Mouse (Mus musculus) liver, adult 10 weeks (tissue): ENCODE results near the gene Gimap5. TPM values are rescaled to one million over a fixed set of nuclear protein-coding genes. Genes with fewer than 3 reads are reported as not detected.

Experiments
- polyA plus RNA-seq: library from polyadenylated mRNA; stranded (reverse); fragments of 350-450 nt; fragmentation: Illumina TruSeq; extraction: RNeasy Lipid Tissue Mini Kit (QIAGEN cat#74804); gene quantifications from one replicate; pipeline ENCODE4 v1.2.3, GENCODE M21; 2014; ENCODE audit warnings: low read depth, low replicate concordance

Gene Gimap5
- 0.87 TPM for polyA plus RNA-seq

GRCm38 (mm10) chr6:48745959-48746889, at the start of gene Gimap5:
Gimap5 (plus strand) TSS chr6:48746197.

GRCm38 (mm10) chr6:48718455-48718854, 27.5 kb upstream of the Gimap5 start, which contains the start of the genes Gm28053 and Gimap7:
Gm28053 (plus strand) TSS chr6:48718607.
Gimap7 (plus strand) TSS chr6:48718621.

GRCm38 (mm10) chr6:48738961-48739779, 6.8 kb upstream of the Gimap5 start, which contains the start of gene Gimap1:
Gimap1 (plus strand) TSS chr6:48739054.

DNA sequence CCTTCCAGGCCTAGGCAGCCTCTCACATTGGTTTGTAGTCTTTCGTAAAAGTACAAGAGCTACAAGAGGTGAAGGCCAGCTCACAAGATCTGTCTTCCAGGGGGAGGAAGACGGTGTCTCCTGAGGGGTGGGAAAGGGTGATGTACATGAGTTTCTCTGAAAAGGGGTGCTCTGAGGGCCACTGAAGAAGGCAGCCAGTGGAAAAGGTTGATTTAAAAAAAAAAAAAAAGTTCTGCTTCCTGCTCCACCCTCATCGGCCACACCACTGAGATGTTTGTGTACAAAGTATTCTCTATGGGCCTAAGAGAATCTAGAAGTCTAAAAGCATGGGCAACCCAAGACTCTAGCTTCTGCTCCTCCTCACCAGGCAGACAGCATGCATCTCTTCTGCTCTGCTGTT, 24.7 kb downstream of the Gimap5 start, which contains the start of gene Gimap3:
Gene Gimap3, minus strand, starts transcription at position 156 of the 400 bp plus-strand sequence.

Other genes with a start within 250 kb of the Gimap5 start
- 0.40 TPM for gene Atp6v0e2, start 208.6 kb upstream of the Gimap5 start, polyA plus RNA-seq
- 5.0 TPM for gene Lrrc61, start 191.4 kb upstream of the Gimap5 start, polyA plus RNA-seq
- 262 TPM for gene Rarres2, start 173.4 kb upstream of the Gimap5 start, polyA plus RNA-seq
- not detected for gene Gm45021, start 156.6 kb upstream of the Gimap5 start, polyA plus RNA-seq
- 15.9 TPM for gene Repin1, start 152.3 kb upstream of the Gimap5 start, polyA plus RNA-seq
- gene Gm44965, start 152.3 kb upstream of the Gimap5 start, polyA plus RNA-seq = not detected
- 0.08 TPM for gene Zfp775, start 144.1 kb upstream of the Gimap5 start, polyA plus RNA-seq
- gene AI854703, start 119.4 kb upstream of the Gimap5 start, polyA plus RNA-seq = not detected
- gene Gimap8, start 99.0 kb upstream of the Gimap5 start, polyA plus RNA-seq = 8.2 TPM
- 31.5 TPM for gene Gimap9, start 70.1 kb upstream of the Gimap5 start, polyA plus RNA-seq
- 32.8 TPM for gene Gimap4, start 61.6 kb upstream of the Gimap5 start, polyA plus RNA-seq
- gene Gimap6, start 38.0 kb upstream of the Gimap5 start, polyA plus RNA-seq = 17.0 TPM
- not detected for gene Gm28053, start 27.6 kb upstream of the Gimap5 start, polyA plus RNA-seq
- gene Gimap7, start 27.6 kb upstream of the Gimap5 start, polyA plus RNA-seq = 1.3 TPM
- gene Gimap1, start 7.1 kb upstream of the Gimap5 start, polyA plus RNA-seq = not detected
- gene Gimap3, start 24.7 kb downstream of the Gimap5 start, polyA plus RNA-seq = 1.8 TPM
- gene Tmem176a, start 94.7 kb downstream of the Gimap5 start, polyA plus RNA-seq = 74.1 TPM
- gene Tmem176b, start 95.3 kb downstream of the Gimap5 start, polyA plus RNA-seq = 51.6 TPM
- not detected for gene Aoc1, start 126.7 kb downstream of the Gimap5 start, polyA plus RNA-seq
- gene 1600015I10Rik, start 183.7 kb downstream of the Gimap5 start, polyA plus RNA-seq = not detected
- gene Doxl2, start 228.8 kb downstream of the Gimap5 start, polyA plus RNA-seq = not detected
- not detected for gene Svs1, start 240.7 kb downstream of the Gimap5 start, polyA plus RNA-seq